Mouse (Mus musculus) ES-E14 (cell line): ENCODE measurements around the gene Alkbh8. TPM values are rescaled to one million over a fixed set of nuclear protein-coding genes. Genes with fewer than 3 reads are reported as not detected.
A peak's percentile ranks its signal among the peaks of the same experiment; 100 is the strongest.
"Not testable (repeated sequence)": the region's sequence is repeated elsewhere in the genome, so short reads cannot be mapped to it uniquely, and the experiment has no call there.

Experiments used
- DNase-seq: peaks from one replicate; pipeline ENCODE4 v3.0.0-alpha.2; 2013; ENCODE audit warnings: low read depth, low spot score
- H3K27ac ChIP-seq: 2 replicates; pipeline ENCODE4 v1.5.1; 2012; ENCODE audit warnings: low read depth, mild to moderate bottlenecking, low read length, moderate library complexity, mixed read lengths; ENCODE audit not compliant: poor library complexity, insufficient read depth, severe bottlenecking
- H3K36me3 ChIP-seq: 2 replicates; pipeline ENCODE4 v1.6.1; 2012; ENCODE audit warnings: mild to moderate bottlenecking, low read length, moderate library complexity, mixed read lengths; ENCODE audit not compliant: control insufficient read depth, poor library complexity, insufficient read depth, severe bottlenecking
- H3K4me1 ChIP-seq, 2 experiments: fragments of 150-350 bp in 1 of 2; sonication (generic) in 1 of 2; 2 replicates each; pipeline ENCODE4 v1.6.1; 2012; ENCODE audit warnings: low read length in 2 of 2, mild to moderate bottlenecking in 1 of 2, mixed read lengths in 1 of 2; ENCODE audit not compliant: control insufficient read depth in 2 of 2, insufficient read depth in 2 of 2, poor library complexity in 1 of 2
- H3K4me3 ChIP-seq, 2 experiments: fragments of 150-350 bp in 1 of 2; sonication (generic) in 1 of 2; 2 replicates each; pipeline ENCODE4 v1.5.1; 2012; ENCODE audit warnings: low read length in 2 of 2, low read depth in 1 of 2, mild to moderate bottlenecking in 1 of 2, mixed read lengths in 1 of 2; ENCODE audit not compliant: insufficient read depth in 1 of 2, poor library complexity in 1 of 2, severe bottlenecking in 1 of 2
- H3K9ac ChIP-seq: 2 replicates; pipeline ENCODE4 v1.6.1; 2012; ENCODE audit warnings: low read depth, mild to moderate bottlenecking, low read length, mixed read lengths; ENCODE audit not compliant: poor library complexity, insufficient read depth, severe bottlenecking
- H3K9me3 ChIP-seq: fragments of 150-350 bp; sonication (generic); 2 replicates; pipeline ENCODE4 v1.6.1; 2012; ENCODE audit warnings: low read depth, mild to moderate bottlenecking, low read length; ENCODE audit not compliant: control insufficient read depth, insufficient read depth
- CHD2 ChIP-seq: IDR thresholded peaks from 2 replicates; pipeline ENCODE4 v1.6.1; 2014; ENCODE audit warnings: mild to moderate bottlenecking, low read depth, low read length, inconsistent platforms
- HCFC1 ChIP-seq: IDR thresholded peaks from 2 replicates; pipeline ENCODE4 v1.6.1; 2012; ENCODE audit warnings: low read length, inconsistent platforms, borderline replicate concordance; ENCODE audit not compliant: insufficient read depth
- MAFK ChIP-seq: IDR thresholded peaks from 2 replicates; pipeline ENCODE4 v1.6.1; 2014; ENCODE audit warnings: mild to moderate bottlenecking, low read depth, low read length, inconsistent platforms; ENCODE audit not compliant: insufficient read depth
- ZC3H11A ChIP-seq: IDR thresholded peaks from 2 replicates; pipeline ENCODE4 v1.6.1; 2012; ENCODE audit warnings: low read depth, mild to moderate bottlenecking, inconsistent platforms, low read length, borderline replicate concordance
- ZNF384 ChIP-seq: IDR thresholded peaks from 2 replicates; pipeline ENCODE4 v1.6.1; 2012; ENCODE audit warnings: low read depth, low read length, inconsistent platforms
- in situ Hi-C, 2 experiments: fragments of 600-800 bp; cut with MboI; formaldehyde crosslinking; loops; one replicate each; pipeline ENCODE4 v1.15.1; 2025; ENCODE audit warnings: low sequenced_read_pairs in 2 of 2, inconsistent platforms in 1 of 2; ENCODE audit not compliant: unreplicated experiment in 2 of 2
- total RNA-seq: library from RNA; depleted of rRNA; stranded (reverse); fragments of 300-350 nt; gene quantifications from 2 replicates; pipeline ENCODE4 v1.2.3, GENCODE M21; 2012

Alkbh8 gene
- total RNA-seq, 1 experiment, result 17.4 TPM

GRCm38 (mm10) chr9:3345967-3346366 lies 11.0 kb downstream of the Alkbh8 start:
- no peak overlapping the region for H3K27ac ChIP-seq
- TF ChIP-seq HCFC1 (no peak), ZNF384 (no peak), ZC3H11A (no peak)
- DNase-seq, result no peak
- peaks cover 3% of the 10 kb centered on the region for H3K36me3 ChIP-seq
- in situ Hi-C loops, result no loop called here
- no peaks in the 10 kb centered on the region for H3K4me1 ChIP-seq
- no peak overlapping the region for H3K9ac ChIP-seq
- H3K4me3 ChIP-seq, result no peak overlapping the region
- H3K9me3 ChIP-seq, result no peaks in the 10 kb centered on the region

DNA sequence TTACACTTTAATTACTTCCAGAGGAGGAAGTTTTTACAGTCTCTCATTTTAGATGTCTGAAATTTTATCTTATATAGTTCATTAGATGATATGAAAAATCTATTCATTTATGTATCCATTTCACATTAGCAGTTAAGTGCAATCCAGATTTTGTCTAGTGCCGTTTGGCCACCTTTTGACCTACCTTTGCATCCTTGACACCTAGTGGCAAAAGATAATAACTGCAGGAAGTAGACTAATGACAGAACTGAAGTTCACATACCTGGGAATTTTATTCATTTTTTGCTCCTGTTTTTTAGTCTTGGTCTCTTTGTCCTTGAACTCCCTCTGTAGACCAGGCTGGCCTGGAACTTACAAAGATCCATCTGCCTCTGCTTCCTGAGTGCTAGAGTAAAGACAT lies 15.1 kb downstream of the Alkbh8 start:
- H3K4me1 ChIP-seq, result no peaks in the 10 kb centered on the region
- H3K9me3 ChIP-seq, result no peaks in the 10 kb centered on the region
- no peak overlapping the region for H3K27ac ChIP-seq
- peaks cover 3% of the 10 kb centered on the region for H3K36me3 ChIP-seq
- H3K9ac ChIP-seq, result no peak overlapping the region
- peak; percentile 9 for DNase-seq
- no peak for TF ChIP-seq ZC3H11A
- no peak for TF ChIP-seq HCFC1
- TF ChIP-seq CHD2, result no peak
- TF ChIP-seq ZNF384, result no peak
- TF ChIP-seq MAFK, result no peak
- in situ Hi-C loops, result no loop called here
- no peak overlapping the region for H3K4me3 ChIP-seq

GRCm38 (mm10) chr9:3376323-3376722 lies 41.4 kb downstream of the Alkbh8 start:
- H3K9me3 ChIP-seq, in situ Hi-C loops, H3K9ac ChIP-seq, H3K4me1 ChIP-seq, H3K27ac ChIP-seq, H3K36me3 ChIP-seq: not testable (repeated sequence)
- peak; percentile 54 for DNase-seq
- H3K4me3 ChIP-seq, result peak overlapping the region in 1 of 2 experiments; percentile 18; a peak in 1 of 4 replicates

DNA sequence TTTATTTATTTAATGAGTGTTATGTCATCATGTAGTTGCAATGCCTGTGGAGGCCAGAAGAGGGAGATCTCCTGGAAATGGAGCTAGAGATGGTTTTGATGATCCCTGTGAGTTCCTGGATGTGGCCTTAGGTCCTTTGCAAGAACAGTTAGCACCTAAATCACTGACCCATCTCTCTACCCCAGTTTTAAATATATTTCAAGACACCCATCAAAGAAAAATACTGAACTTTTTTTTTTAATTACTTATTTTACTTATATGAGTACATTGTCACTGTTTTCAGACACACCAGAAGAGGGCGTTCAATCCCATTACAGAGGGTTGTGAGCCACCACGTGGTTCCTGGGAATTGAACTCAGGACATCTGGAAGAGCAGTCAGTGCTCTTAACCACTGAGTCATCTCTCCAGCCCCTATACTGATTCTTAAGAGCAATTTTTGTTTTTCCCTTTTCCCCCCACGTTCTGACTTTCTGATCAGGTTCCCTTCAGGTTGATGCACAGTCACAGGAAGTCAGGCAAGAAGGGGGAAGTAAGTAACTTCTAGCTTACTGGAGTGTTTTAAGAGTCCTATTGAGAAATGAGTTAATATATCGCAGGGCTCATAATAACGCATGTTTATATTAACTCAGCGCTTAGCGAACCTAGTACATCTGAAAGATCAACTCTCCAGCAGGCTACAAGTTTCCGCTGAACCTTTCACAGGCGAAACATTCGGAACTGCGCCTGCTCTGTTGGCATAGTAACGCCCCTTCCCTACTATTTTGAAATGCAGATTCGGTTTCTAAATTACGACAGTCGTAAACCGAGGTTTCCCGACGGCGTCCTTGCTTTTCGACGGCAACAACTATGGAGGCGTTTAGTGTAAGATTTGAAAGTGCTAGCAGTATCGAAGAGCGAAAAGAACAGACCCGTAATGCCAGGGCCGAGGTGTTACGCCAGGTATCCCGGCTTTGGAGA lies 68.6 kb downstream of the Alkbh8 start, which contains the start of gene Cwf19l2:
Gene Cwf19l2, plus strand, starts transcription at position 342 of the 958 bp plus-strand sequence.
- Histone ChIP-seq H3K9me3 (no peaks in the 10 kb centered on the region), H3K27ac (no peak within 1 kb of the TSS), H3K4me3 (peak within 1 kb of the TSS; percentile 82 to 93), H3K4me1 (0 out of 4 replicates have a peak, but pooled peaks cover 0 to 2% of the 10 kb centered on the region in 2 experiments), H3K36me3 (no peaks in the 10 kb centered on the region; the same call in 1 of the 2 replicates), H3K9ac (peak within 1 kb of the TSS; percentile 85)
- in situ Hi-C loops, result no loop called here
- DNase-seq, result peak; percentile 86
- TF ChIP-seq HCFC1 (0 out of 2 replicates have a peak, but pooled peaks have one; percentile 60), MAFK (no peak), CHD2 (no peak), ZC3H11A (peak; percentile 17), ZNF384 (0 out of 2 replicates have a peak, but pooled peaks have one; percentile 23)

GRCm38 (mm10) chr9:3404372-3404771 lies 69.4 kb downstream of the Alkbh8 start:
- Histone ChIP-seq H3K9me3 (no peaks in the 10 kb centered on the region), H3K4me1 (0 out of 4 replicates have a peak, but pooled peaks cover 0 to 2% of the 10 kb centered on the region in 2 experiments), H3K27ac (no peak overlapping the region), H3K9ac (peak overlapping the region; percentile 85), H3K4me3 (peak overlapping the region; percentile 82 to 93), H3K36me3 (no peaks in the 10 kb centered on the region; the same call in 1 of the 2 replicates)
- in situ Hi-C loops, result no loop called here
- DNase-seq, result no peak
- TF ChIP-seq ZC3H11A, result no peak
- no peak for TF ChIP-seq CHD2
- TF ChIP-seq HCFC1, result no peak
- no peak for TF ChIP-seq ZNF384
- TF ChIP-seq MAFK, result no peak

DNA sequence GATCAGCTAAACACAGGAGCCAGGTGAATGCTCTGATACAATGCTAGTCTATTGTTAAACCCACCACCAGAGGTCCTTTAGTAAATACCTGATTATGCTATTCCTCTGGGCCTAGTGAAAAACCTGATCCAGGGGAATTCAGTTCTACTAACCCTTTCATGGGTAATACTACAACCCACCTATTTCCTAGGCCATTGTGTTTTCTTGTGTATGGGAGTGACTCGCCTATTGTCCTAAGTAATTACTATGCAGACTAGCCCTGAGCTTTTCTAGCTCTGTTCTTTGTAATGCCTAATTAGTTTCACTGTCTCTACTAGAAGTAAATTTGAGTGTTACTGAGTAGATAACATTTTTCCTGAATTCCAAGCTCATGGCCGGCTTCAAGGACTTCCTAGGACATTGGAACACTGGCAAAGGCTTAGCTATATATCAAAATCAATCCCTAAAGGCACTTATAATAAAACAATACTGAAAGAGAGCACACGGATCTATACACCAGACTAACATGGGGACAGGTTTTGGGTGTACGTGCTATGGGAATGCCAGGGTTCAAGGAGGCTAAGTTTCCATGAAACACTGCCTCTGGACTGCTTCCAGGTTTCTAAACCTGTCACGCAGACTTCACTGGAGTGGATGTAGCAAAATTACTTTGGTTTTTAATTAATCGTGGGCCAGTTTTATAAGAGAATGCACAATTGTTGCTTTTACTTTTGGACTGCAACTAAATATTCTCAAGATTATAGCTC lies 104.8 kb downstream of the Alkbh8 start:
- DNase-seq, result peak; percentile 48
- in situ Hi-C loops, H3K4me1 ChIP-seq, H3K36me3 ChIP-seq, H3K9me3 ChIP-seq: not testable (repeated sequence)
- Histone ChIP-seq H3K9ac (peak overlapping the region; percentile 38; the same call in 1 of the 2 replicates), H3K27ac (peak overlapping the region; percentile 93; the same call in 1 of the 2 replicates), H3K4me3 (peak overlapping the region; percentile 8 to 12; a peak in 1 of 4 replicates)
